Mouse (Mus musculus) neural tube, embryonic 10.5 days (tissue): Measurements from ENCODE around the gene Lpar3.
A peak's percentile ranks its signal among the peaks of the same experiment; 100 is the strongest.

Experiments used
- DNase-seq: peaks from one replicate; pipeline ENCODE4 v3.0.0-alpha.2; 2017; ENCODE audit warnings: low spot score; ENCODE audit errors: extremely low spot score

The Lpar3 gene

DNA sequence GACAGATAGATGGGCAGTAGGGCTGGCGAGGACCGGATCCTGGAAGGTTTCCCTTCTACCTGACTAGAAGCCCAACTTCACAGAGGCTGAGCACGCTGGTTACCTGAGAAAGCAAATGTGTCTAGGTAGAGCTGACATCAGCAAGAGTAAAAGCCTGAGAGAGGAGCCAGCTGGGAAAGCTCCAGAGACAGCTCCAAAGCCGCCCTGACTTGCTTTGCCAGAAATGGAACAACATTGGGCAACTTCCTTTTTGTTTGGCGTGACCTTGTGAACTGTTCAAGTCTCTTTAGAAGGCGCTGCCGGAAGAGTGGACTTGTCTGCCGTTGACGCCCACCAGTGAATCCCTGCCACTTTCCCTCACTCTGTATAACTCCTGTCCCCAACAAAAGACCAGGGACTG is 39.4 kb downstream of the Lpar3 start:
- DNase-seq, result no peak

- no peak for DNase-seq
Observed at GRCm38 (mm10) chr3:146260845-146261244, 40.1 kb downstream of the Lpar3 start.

DNA sequence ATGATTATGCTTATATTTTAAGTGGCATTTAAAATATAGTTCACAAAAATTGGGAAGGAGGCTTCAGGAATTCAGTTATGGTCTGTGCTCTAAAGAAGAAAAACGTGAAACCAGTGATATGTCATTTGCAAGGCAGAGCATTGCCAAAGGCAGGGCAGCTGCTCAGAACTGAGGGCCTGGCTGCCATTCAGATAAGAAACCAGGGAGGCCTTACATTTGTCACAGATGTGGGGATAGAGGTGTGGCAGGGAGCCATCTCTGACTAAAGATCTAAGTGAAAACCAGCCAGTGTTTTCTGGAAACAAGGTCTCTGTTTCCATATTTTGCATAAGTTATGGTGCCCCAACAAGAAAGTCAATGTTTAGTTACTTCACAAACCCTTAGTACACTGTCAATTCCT is 41.8 kb downstream of the Lpar3 start:
- DNase-seq, result no peak

DNA sequence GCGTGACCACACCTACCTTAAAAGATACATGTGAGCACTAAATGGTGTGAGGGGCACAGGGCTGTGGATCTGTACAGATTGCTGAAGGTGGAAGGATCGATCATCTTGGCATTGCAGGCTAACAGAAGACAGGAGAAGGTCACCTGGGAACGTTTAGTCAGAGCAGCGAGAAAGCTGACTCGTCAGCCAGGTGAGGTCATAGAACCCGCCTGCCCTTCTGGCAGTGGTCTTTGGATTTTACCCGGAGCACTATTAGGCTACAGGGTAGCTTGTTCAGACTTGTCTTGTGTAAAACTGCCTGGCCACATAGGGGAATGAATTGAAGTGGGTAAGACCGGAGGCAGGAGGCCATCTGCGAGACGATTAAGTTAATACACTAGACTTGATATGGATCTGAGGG is 43.4 kb downstream of the Lpar3 start:
- no peak for DNase-seq

DNA sequence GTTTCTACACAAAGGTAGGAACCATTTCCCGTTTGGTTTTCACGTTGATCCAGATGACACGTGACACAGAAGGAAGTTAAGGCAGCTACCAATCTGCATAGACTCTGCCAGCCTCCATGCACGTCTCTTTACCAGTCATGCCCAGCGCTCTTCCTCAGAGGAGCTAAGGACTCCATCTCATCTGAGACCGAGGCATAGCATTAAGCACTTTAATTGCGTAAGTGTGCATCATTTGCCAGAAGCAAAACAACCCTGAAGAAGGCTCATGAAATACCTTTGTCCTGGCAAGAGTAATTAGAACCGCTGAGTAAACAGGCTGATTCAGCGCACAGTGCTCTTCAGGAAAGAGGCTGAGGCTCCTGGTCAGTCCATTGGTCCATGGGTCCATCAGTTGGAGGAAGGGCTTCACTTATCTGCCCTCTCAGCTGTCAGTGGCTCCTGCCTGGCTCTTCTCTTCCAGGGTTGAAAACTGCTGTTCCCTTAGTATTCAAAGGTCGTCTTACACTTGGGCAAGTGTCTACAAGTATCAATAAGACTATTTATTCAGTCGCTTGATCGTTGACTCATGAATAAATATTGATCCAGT is 44.9 kb downstream of the Lpar3 start:
- DNase-seq, result no peak

GRCm38 (mm10) chr3:146268024-146268801 is 47.5 kb downstream of the Lpar3 start:
- DNase-seq, result no peak

GRCm38 (mm10) chr3:146274503-146274902 is 53.7 kb downstream of the Lpar3 start:
- DNase-seq, result no peak

- DNase-seq, result no peak
Observed at GRCm38 (mm10) chr3:146275360-146276025, 54.7 kb downstream of the Lpar3 start.

GRCm38 (mm10) chr3:146276026-146276409 is 55.3 kb downstream of the Lpar3 start:
- no peak for DNase-seq

DNA sequence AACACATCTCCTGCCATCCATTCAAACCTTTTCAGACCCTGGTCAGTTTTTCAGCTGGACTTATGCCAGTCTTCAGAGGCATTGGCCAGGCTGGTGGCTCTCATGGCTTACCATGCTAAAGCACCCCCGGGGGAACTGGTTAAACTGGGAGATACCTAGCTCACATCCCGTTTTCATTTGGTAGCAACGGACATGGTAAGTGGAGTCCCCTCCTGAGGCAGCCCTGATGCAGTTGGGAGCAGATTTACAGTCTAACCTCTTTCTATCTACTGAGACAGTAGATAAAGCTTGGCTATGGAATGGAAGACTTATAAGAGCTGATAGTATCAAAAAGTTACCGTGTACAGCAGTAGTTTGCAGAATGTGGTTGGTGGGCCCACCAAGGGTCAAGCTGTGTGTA is 56.2 kb downstream of the Lpar3 start:
- no peak for DNase-seq

DNA sequence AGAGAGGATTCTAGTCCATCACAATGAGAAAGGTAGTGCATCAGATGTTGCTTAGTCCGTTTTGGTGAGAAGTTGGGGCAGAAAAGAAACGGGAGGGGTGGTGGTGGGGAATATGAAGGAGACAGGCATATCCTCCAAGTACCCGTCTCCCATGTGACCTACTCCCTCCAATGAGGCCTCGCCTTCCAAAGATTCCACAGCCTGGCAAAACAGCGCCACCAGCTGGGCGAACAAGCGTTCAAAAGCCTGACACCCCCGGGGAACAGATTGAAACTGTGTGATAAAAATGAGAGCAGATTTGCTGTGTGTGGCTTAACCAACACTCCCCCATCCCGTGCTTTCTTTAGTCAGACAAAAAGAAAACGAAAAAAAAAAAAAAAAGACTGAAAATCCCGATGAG is 56.7 kb downstream of the Lpar3 start:
- peak; percentile 37 for DNase-seq

GRCm38 (mm10) chr3:146278195-146279140 is 57.7 kb downstream of the Lpar3 start:
- no peak for DNase-seq

DNA sequence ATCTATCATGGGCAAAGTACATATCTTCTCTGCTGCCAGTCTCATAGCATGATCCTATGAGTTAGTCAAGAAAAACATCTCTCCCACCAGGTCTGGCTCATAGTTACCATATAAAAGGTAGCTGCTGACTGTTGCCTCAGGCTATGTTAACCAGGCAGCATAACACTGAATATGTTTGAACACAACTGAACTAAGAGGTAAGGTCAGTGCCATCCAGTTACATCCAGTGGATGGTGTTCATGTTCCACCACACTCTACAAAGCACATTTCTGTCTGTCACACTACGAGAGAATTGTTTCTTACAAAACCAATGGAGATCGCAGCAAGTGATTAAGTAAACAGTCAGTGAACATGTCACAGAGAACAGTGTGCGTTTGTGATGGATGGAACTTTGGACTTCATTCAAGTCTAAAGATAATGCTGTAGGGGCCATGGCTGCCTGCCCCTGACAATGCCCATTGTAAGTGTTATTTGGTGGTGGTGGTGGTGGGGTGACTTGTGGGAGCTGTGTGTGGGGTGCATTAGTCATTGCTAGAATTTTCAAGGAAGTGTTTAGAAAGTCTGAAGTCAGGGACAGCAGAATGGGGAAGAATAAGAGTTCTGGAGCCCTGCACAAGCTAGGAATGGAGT is 63.1 kb downstream of the Lpar3 start:
- DNase-seq, result no peak

GRCm38 (mm10) chr3:146286118-146286517 is 65.4 kb downstream of the Lpar3 start:
- no peak for DNase-seq

DNA sequence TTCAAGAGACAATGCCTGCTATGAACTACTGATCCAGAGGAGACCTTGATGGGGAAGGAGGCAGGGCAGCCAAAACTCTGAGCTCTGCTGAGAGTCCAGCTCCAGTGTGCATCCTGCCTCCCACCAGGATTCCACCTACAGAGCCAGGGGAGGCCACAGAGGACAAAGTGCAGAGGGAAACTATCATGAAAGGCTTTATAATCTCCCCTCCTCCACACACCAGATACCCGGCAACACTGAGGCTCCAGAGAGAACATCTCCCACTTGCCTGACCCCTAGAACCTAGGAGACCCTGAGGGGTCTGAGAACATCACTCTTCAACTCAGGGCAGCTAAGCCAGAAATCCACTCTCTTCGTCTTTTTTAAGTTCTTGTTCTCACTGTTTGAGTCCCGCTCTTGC is 71.2 kb downstream of the Lpar3 start:
- DNase-seq, result no peak

GRCm38 (mm10) chr3:146292515-146292914 is 71.8 kb downstream of the Lpar3 start:
- DNase-seq, result no peak

- no peak for DNase-seq
Observed at GRCm38 (mm10) chr3:146302451-146302850, 81.7 kb downstream of the Lpar3 start.

DNA sequence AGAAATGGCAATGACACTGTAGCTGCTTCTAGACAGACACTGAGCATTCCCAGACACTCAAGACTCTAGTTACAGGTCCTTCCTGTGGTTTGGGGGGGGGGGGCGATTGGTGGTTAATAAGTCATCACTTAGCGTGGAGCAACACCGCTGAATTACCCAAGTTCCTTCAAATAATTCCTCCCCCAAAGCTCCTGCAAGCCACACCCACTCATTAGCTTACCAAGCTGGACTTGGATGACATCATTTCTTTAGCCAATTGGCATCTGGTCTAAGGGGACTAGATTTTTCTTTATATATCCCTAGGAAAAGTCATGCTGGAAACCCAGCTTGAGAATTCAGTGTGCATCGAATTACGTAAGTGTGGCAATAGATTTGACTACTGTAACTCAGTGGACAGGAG is 82.4 kb downstream of the Lpar3 start:
- no peak for DNase-seq

DNA sequence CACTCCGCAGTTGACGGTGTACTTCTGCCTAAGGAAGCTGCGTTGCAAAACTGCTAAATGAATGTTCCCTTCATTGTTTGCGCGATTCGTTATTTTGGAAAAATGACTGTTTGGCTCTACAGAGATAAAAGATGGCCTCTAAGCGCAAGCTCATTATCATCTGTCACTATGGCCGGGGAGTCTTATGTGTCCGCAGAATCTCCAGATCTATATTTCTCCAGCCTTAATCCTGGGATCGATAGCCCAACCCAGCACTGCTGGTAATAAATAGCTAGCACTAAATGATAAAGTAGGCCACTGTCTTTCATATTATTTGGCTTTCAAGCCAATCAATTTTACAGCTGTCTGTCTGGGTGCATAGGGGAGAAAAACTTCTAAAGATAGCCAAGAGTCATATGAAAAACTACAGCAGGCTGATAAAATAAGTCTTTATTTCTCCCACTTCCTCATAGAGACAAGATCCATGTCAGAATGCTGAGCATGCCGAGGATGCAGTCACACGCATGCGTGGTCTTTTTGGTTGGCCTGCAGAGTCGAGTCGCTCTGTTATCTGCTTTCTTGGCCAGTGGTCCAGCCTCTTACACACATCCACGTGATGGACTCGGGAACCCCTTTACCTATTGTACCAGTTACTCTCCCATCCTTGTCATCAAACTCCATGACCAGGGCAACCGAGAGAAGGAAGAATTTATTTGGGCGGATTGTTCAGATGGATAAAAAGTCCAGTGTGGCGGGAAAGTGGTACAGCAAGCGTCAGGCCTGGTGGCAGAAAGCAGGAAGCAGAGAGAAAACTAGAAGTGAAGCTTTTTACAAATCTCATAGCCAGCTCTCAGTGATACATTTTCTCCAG is 84.0 kb downstream of the Lpar3 start:
- DNase-seq, result no peak

GRCm38 (mm10) chr3:146307341-146307740 is 86.6 kb downstream of the Lpar3 start:
- DNase-seq, result no peak
